Mouse (Mus musculus): ENCODE results near the gene Rims4.

The Rims4 gene

DNA sequence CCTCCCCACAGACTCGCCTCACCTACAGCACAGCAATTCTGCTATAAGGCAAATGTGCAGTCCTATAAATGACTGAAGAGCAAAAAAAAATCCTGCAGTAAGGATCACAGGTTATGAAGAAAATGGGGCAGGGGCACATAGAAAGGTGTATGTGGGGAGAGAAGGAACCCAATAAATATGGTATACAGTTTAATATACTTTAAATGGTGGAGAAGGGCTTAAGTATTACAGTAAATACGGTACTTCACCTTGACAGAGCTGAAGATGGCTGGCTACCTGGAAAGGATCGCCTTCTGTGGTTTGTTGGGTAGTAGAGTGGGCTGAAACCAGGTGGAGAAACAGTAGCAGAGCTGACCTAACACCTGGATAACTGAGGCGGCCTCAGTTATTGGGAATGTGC, 47.2 kb downstream of the Rims4 start:
- CTCF ChIA-PET, result no interaction called here

DNA sequence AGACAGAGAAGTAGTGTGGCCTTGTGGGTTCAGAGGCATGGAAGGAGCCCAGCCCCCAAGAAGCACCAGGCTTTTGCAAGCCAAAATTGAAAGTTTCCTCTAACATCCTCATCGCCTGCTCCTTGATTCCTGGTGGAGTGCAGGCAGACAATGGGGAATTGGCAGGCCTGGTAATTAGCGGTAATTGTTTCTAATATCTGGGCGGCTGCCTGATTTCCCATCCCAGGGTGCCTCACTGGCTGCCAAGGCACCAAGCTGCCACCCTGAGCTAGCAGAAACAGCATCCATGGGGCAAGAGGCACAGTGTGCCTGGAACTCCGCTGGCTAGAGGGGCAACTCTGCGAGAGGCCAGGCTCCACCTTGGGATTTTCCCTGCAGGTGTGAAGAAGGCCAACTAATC, 48.7 kb downstream of the Rims4 start:
- CTCF ChIA-PET, result no interaction called here

DNA sequence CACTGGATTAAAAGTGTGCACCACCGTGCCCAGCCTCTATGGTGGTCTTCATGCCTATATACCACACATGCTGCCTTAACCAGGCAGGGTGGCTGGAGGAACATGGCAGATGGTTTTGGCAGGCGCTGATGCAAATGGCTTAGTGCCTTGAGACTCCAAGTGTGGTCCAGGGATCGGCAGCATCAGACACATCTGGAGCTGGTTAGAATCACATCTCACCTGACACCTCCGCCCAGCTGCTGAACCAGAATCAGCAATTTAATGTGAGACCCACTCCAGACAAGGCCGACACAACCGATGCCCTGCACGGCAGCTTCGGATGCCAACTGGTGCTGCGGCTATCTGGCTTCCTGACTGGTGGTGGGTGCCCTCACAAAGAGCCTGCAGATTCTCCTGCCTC, 52.4 kb downstream of the Rims4 start:
- CTCF ChIA-PET, result no interaction called here

DNA sequence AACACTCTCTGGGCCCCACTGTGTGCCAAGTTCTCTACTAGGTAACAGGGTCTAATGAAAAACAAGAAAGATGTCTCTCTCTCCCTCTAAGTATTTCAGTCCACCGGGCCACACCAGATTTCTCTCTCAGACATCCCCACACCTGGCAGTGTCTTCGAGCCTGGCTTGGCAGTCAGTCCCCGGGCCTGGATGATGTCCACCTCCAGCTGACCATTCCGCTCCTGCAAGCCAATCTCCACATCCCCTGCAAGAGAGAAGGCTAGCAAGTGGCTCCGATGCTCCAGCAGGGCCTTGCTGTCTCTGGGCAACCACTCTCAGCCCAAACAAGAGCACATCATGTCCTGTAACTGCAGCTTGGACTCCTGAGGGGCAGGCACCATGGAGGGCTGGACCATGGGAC, 53.2 kb downstream of the Rims4 start:
- CTCF ChIA-PET, result no interaction called here

DNA sequence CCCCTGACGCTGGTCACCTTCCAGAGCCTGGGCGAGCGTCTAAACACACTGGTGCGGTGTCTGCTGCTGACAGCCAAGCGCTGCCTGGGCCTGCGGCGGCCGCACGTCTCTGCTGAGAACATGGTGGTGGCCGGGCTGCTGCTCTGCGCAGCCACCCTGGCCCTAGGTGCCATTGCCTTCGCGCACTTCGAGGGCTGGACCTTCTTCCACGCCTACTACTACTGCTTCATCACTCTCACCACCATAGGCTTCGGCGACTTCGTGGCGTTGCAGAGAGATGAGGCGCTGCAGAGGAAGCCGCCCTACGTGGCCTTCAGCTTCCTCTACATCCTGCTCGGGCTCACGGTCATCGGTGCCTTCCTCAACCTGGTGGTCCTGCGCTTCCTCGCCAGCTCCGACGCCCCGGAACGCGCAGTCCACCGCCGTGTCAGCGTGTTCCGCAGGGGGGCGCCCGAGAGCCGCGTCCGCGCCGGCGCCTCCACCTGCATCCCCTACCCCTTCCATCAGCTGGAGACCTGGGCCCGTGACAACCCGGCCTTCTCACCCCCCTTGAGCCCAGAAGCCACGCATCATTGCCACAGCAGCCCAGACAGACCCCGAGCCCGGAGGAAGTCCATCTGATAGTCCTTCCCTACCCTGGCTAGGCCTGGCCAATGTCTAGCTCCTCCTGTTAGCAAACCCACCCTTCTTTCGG, 60.1 kb downstream of the Rims4 start:
- CTCF ChIA-PET, result no interaction called here

DNA sequence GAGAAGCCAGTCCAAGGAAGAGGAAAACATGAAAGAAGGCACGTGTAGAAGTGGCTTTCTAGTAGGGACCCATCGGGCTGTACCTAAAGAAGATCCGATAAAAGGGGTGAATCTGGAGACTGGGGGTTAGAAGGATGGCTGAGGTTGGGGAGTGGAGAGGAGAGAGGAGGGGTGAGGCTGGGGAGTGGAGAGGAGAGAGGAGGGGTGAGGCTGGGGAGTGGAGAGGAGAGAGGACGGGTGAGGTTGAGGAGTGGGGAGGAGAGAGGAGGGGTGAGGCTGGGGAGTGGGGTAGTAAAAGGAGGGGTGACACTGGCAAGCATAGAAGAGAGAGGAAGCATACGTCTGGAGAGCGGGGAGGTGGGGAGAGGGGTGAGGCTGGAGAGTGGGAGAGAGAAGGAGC, 61.2 kb downstream of the Rims4 start:
- CTCF ChIA-PET, result no interaction called here

DNA sequence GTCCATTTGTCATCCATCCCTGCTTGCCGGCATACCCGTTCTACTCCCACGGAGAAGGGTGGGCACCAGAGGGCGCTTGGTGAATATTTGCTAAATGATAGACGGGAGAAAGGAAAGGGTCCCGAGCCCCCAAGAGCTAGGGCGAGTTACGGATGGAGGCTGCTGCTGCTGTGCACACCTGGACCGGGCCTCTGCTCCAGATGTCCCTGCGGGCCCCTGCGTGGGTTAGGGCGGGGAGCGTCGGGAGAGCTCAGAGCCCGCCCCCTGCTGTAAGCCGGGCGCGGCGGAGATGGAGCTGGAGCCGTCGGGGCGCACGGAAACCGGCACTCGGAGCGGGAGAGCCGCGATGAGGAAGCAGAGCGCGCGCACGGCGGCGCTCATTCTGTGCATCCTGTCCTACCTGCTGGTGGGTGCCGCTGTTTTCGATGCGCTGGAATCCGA, 65.0 kb downstream of the Rims4 start, which contains the start of gene Kcnk15:
Kcnk15 (plus strand) TSS at position 191 of the 441 bp plus-strand sequence.
- CTCF ChIA-PET, result no interaction called here

DNA sequence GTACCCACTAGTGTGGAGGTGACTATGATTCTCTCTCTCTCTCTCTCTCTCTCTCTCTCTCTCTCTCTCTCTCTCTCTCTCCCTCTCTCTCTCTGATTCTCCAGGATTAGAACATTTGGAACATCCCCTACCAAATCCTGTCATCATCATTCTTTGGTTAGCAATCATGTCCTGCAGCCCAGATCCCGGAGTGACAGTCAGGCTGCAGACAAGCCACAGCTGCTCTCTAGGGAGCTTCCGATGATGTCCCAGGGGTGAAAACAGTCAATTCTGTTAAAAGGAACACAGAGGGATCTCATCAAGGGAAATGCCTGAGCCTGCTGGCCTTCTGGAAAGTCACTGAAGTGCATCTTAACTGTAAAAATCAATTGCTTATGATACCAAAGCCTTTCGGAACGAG, 76.4 kb downstream of the Rims4 start:
- CTCF ChIA-PET, result no interaction called here

DNA sequence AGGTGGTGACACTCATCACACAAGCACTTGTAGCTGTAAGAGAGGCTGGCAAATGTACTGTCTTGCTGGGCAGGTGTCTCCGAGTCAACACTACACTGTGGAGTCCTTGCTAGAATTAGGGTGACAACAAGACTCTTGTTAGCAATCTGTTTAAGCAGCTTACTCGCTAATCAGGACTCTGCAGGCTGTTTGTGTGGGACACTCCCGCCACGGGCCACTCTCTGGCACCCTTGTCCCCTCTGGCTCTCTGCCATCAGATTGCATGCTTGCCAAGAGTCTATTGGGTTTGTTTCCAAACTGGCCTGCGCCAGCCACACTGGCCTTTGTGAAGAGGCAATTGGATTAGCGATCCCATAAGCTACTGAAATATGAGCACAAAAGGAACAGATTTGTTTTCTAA, 79.0 kb downstream of the Rims4 start:
- CTCF ChIA-PET, result interaction anchor here (0.6 to 0.7 kb wide), 2 partner anchors 15 to 240 kb away, joined by 3 read pairs; no protein-coding TSS in a partner anchor

DNA sequence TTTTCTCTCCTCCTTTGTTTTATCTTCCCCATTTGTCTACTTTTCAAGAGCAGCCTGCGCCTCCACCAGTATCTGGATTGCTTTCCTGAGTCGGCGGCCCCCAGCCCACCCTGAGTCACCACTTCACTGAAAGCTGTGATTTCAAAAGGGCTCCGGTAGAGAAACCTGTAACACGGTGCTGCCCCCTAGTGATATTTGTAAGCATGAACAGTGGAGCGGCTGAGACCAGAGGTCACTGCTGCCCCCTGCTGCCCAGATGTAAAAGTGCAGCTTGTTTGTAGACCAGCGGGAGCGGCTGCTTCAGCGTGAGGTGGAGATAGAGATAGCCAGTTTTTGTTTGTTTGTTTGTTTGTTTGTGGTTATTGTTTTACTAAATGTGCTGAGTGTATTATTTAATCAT, 80.4 kb downstream of the Rims4 start:
- CTCF ChIA-PET, result no interaction called here

DNA sequence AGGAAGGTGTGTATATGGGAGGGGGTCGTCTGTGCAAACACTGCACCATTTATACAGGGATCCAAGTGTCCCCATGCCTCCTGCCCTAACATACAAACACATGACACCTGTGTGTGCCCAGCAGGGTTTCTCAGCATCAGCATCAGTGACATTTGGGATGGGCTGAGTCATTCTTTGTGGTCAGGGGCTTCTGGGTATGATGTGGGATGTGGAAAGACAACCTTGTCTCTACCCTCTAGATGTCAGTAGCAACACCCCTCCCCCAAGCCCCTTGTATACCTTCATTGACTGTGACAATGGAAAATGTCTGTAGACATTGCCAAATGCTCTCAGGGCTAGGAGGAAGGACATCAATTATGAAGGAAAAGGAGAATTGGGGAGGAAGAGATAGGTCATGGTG, 87.3 kb downstream of the Rims4 start:
- CTCF ChIA-PET, result no interaction called here

DNA sequence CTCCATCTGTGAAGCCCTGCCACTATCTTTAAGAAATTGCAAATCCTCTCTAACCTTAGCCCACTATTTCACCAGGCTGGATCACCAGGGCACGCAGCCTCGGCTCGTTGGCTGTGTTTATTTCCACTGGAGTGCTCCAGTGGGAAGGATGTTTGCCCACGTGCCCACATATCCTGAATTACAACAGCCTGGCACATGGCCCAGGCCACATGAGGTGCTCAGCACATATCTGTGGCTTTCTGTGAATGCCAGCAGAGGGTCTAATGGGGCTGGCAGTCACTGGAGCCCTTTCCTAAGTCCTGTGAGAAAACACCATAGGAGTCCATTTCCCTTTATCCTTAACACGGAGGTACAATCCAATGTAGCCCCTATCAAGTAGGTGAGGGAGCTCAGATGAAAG, 92.0 kb downstream of the Rims4 start:
- CTCF ChIA-PET, result interaction anchor here (0.7 kb wide), 1 partner anchor 147 kb away, joined by 3 read pairs; no protein-coding TSS in a partner anchor

DNA sequence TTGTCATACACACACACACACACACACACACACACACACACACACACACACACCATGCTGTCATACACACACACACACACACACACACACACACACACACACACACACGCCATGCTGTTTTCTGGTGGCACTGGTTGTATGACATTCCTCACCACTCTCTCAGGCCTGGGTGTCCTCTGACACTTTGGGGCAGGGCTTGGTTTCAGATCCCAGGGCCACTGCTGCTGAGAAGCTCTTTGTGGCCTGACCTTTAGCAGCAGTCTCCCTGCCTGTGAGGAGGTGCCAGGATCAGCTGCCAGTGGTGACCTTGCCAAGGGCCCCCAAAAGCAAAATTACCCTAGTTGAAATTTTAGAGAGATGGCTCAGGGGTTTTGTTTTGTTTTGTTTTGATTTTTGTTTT, 92.6 kb downstream of the Rims4 start:
- CTCF ChIA-PET, result interaction anchor here (0.7 kb wide), 1 partner anchor 37 kb away, joined by 8 read pairs; no protein-coding TSS in a partner anchor

DNA sequence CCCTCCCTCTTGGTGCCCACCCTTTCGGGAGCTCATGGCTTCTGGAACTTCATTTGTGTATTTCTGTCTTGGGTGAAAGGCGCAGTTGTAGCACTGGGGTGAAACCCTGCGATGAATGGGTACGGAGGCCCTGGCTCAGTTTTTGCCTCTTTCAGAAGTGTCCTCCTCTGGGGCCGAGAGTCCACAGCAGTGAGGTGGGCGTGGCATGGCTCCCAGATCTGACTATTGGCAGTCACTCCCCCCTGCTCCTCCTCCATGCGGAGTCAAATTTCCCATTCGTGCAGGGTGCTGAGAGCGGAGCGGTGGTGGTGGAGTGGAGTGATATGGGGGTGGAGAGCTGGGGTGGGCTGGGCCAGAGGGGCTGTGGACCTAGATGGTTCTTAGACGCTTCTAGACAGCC, 94.7 kb downstream of the Rims4 start:
- CTCF ChIA-PET, result no interaction called here

DNA sequence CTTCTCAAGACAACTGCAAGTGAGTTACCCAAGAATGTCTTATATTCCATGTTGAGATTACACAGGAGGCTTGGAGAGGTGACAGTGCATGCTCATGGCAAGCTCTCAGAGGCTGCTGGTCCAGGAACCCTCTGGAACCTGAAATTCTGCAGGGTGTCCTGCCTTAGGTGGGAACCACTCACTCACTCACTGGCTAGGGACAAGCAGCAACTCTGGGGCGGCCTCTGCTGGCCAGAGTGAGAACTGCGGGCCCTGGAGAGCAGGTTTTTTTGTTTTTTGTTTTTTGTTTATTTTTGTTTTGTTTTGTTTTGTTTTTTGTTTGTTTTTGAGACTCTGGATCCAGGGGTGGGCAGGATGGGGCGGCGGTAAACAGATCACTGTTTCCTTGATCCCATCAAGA, 95.2 kb downstream of the Rims4 start:
- CTCF ChIA-PET, result no interaction called here

DNA sequence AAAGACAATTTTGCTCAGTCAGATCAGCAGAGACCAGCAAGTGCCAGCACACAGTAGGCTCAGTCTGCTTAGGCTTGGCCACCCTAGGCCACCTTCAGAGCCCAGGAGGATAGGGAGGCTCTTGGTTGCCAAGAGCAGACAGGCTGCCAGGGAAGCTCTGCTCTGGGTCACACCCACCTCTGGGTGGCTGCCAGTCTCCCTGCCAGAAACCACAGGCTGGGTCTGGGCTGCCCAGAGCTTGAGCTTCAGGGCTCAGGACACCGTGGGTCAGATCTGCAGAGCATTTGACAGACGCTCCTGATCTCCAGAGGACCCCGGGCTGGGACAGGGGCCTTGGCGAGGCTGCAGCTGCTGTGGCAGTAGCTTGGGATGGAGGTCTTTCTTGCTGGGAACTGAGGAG, 97.9 kb downstream of the Rims4 start, which contains the start of gene Ccn5:
Ccn5 (plus strand) TSS at position 255 of the 400 bp plus-strand sequence.
- CTCF ChIA-PET, result interaction anchor here (0.5 kb wide), 1 partner anchor 225 kb away, joined by 3 read pairs; no protein-coding TSS in a partner anchor

DNA sequence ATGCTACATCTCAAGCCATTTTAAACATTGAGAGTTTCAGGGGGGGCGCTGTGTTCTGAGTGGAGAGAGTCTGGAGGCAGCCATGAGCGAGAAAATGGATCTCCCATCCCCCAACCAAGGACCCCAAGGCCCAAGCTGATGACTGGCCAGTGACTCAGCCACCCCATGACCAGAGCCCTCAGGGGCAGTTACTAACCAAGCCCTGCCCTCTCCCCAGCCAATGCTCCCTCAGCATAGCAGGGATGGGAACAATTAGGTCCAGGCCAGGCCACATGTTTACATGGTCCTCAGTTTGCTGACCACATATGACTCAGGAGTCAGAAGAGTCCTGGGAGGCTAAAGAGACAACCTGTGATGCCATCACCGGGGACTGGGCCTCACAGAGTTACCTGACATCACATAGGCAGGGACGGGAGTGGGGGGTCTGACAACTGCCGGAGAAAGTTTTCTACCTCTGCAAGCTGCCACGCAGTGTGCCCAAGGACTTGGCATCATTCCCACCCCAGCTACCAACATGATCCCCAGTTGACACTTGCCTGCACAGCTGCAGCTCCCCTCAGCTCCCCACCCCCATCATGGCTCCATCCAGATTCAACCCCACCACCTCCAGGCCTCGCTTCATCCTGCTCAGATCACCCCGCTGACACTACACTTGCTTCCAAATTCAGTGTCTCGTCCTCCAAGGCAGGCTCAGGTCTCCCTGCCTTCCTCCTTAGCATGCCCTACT, 103.6 kb downstream of the Rims4 start:
- CTCF ChIA-PET, result no interaction called here

DNA sequence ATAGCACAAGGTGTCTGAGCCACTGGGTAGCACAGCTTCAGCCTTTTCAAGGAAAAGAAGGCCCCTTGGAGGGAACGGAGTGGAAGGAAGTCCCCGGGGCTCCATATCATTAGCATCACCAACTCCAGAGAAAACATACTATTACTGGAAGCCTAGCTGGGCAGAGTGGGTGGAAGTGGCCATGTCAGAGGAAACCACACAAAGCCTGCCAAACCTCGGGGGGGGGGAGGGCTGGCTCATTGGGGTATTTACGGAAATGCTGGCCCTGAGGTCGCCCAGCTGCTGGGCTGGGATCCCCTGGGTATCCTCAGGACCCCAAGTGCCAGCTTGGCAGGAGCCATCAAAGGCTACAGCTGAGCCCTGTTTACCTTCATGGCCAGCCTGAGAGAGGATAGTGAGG, 105.4 kb downstream of the Rims4 start:
- CTCF ChIA-PET, result no interaction called here

All from spleen, embryonic (tissue).